Mouse (Mus musculus) embryonic facial prominence, embryonic 15.5 days (tissue): ENCODE measurements around the gene Ccdc103. TPM values are rescaled to one million over a fixed set of nuclear protein-coding genes. Genes with fewer than 3 reads are reported as not detected.
A peak's percentile ranks its signal among the peaks of the same experiment; 100 is the strongest.

ENCODE experiments used
- ATAC-seq: fragments of 200-750 bp; cut with Nextera tagmentation; 2 replicates; pipeline ENCODE4 v1.8.0; 2017; ENCODE audit warnings: low read depth, moderate TSS enrichment; ENCODE audit not compliant: insufficient number of reproducible peaks, low FRiP score, low TSS enrichment
- H3K27ac ChIP-seq: fragments of 300-500 bp; sonication (generic); replicated peaks from 2 replicates; pipeline ENCODE4 v1.5.1; 2015; ENCODE audit warnings: mild to moderate bottlenecking, inconsistent platforms
- H3K27me3 ChIP-seq: fragments of 300-500 bp; sonication (generic); 2 replicates; pipeline ENCODE4 v1.6.1; 2015; ENCODE audit warnings: inconsistent platforms
- H3K36me3 ChIP-seq: fragments of 300-500 bp; sonication (generic); 2 replicates; pipeline ENCODE4 v1.6.1; 2015; ENCODE audit warnings: mild to moderate bottlenecking, inconsistent platforms
- H3K4me1 ChIP-seq: fragments of 300-500 bp; sonication (generic); 2 replicates; pipeline ENCODE4 v1.6.1; 2015; ENCODE audit warnings: inconsistent platforms
- H3K4me2 ChIP-seq: fragments of 300-500 bp; sonication (generic); replicated peaks from 2 replicates; pipeline ENCODE4 v1.6.1; 2015; ENCODE audit warnings: mild to moderate bottlenecking, inconsistent platforms
- H3K4me3 ChIP-seq: fragments of 300-500 bp; sonication (generic); replicated peaks from 2 replicates; pipeline ENCODE4 v1.5.1; 2015; ENCODE audit warnings: mild to moderate bottlenecking, inconsistent platforms
- H3K9ac ChIP-seq: fragments of 300-500 bp; sonication (generic); 2 replicates; pipeline ENCODE4 v1.6.1; 2015; ENCODE audit warnings: inconsistent platforms
- H3K9me3 ChIP-seq: fragments of 300-500 bp; sonication (generic); replicated peaks from 2 replicates; pipeline ENCODE4 v1.6.1; 2016; ENCODE audit warnings: inconsistent platforms
- WGBS: fragments of 180-500 bp; shearing (Covaris S2); methylation state at CpG from one replicate; pipeline ENCODE4 v1.1.7; 2015; 5-methylcytosine and 5-hydroxymethylcytosine counted together
- polyA plus RNA-seq: library from polyadenylated mRNA; unstranded; fragments of >200 nt; fragmentation: Nextera tagmentation; extraction: Ambion mirVana; gene quantifications from 2 replicates; pipeline ENCODE4 v1.2.1, GENCODE M21; 2015

Ccdc103 gene
- 2.0 and 5.5 TPM in 2 replicates for polyA plus RNA-seq

- H3K4me3 ChIP-seq, result peak within 1 kb of the TSS; percentile 84
- peaks cover 13% of the 10 kb centered on the region for H3K4me1 ChIP-seq
- peak within 1 kb of the TSS; percentile 86 for H3K27ac ChIP-seq
- H3K36me3 ChIP-seq, result peaks cover 12% of the 10 kb centered on the region
- H3K9ac ChIP-seq, result peak within 1 kb of the TSS; percentile 90
- H3K27me3 ChIP-seq, result 0 out of 2 replicates have a peak, but pooled peaks cover 4% of the 10 kb centered on the region
- no peaks in the 10 kb centered on the region for H3K9me3 ChIP-seq
- under 1% methylated on average over 62 of the region's 62 CpGs for WGBS
- peak within 1 kb of the TSS; percentile 66 for H3K4me2 ChIP-seq
- ATAC-seq, result peak; percentile 83
Measured at GRCm38 (mm10) chr11:102880585-102881313, at the start of gene Ccdc103, which contains the start of gene Eftud2. Gene Ccdc103 (plus strand): TSS chr11:102881204. Gene Eftud2 (minus strand): TSS chr11:102880985.

GRCm38 (mm10) chr11:102832700-102833297, 48.2 kb upstream of the Ccdc103 start:
- no peak overlapping the region for H3K9ac ChIP-seq
- H3K4me1 ChIP-seq, result 0 out of 2 replicates have a peak, but pooled peaks cover 4% of the 10 kb centered on the region
- H3K27me3 ChIP-seq, result no peaks in the 10 kb centered on the region
- no peak overlapping the region for H3K27ac ChIP-seq
- H3K36me3 ChIP-seq, result peaks cover 13% of the 10 kb centered on the region
- no peaks in the 10 kb centered on the region for H3K9me3 ChIP-seq
- no peak overlapping the region for H3K4me2 ChIP-seq
- ATAC-seq, result no peak
- no peak overlapping the region for H3K4me3 ChIP-seq
- 48% methylated on average over 18 of the region's 18 CpGs for WGBS

DNA sequence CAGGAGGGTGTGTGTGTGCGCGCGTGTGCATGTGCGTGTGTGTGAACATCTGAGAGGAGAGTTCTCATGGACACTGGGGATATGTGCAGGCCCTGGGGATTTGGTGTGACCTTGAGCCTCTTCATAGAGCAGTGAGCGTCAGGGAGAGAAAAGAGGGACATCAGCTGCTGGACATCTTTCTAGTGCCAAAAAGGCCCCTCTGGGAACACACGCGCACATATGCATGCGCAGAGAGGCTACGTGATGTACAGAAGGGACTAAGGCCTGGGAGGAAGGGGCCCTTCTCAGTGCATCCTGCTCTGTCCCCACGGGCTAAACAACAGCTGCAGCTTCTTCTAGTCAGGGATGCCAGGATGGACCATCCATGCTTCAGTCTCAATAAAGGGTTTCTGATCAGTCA, 46.8 kb upstream of the Ccdc103 start:
- 83% methylated on average over 10 of the region's 10 CpGs for WGBS
- no peak overlapping the region for H3K4me2 ChIP-seq
- peaks cover 27% of the 10 kb centered on the region for H3K36me3 ChIP-seq
- H3K4me3 ChIP-seq, result no peak overlapping the region
- H3K9ac ChIP-seq, result no peak overlapping the region
- ATAC-seq, result no peak
- H3K4me1 ChIP-seq, result 0 out of 2 replicates have a peak, but pooled peaks cover 4% of the 10 kb centered on the region
- H3K27me3 ChIP-seq, result no peaks in the 10 kb centered on the region
- H3K27ac ChIP-seq, result no peak overlapping the region
- H3K9me3 ChIP-seq, result no peaks in the 10 kb centered on the region

- 61% methylated on average over 4 of the region's 4 CpGs for WGBS
- no peaks in the 10 kb centered on the region for H3K9me3 ChIP-seq
- peaks cover 40% of the 10 kb centered on the region for H3K36me3 ChIP-seq
- no peaks in the 10 kb centered on the region for H3K27me3 ChIP-seq
- ATAC-seq, result no peak
- H3K4me3 ChIP-seq, result no peak within 1 kb of the TSS
- H3K9ac ChIP-seq, result no peak within 1 kb of the TSS
- H3K4me2 ChIP-seq, result no peak within 1 kb of the TSS
- no peak within 1 kb of the TSS for H3K27ac ChIP-seq
- H3K4me1 ChIP-seq, result 0 out of 2 replicates have a peak, but pooled peaks cover 4% of the 10 kb centered on the region
Measured at GRCm38 (mm10) chr11:102835549-102835948, 45.5 kb upstream of the Ccdc103 start, which contains the start of gene Higd1b. Gene Higd1b (plus strand): TSS chr11:102835849.

GRCm38 (mm10) chr11:102836146-102836545, 44.9 kb upstream of the Ccdc103 start:
- no peak for ATAC-seq
- Histone ChIP-seq H3K9me3 (no peaks in the 10 kb centered on the region), H3K4me1 (0 out of 2 replicates have a peak, but pooled peaks cover 4% of the 10 kb centered on the region), H3K4me3 (no peak overlapping the region), H3K4me2 (no peak overlapping the region), H3K9ac (no peak overlapping the region), H3K27ac (no peak overlapping the region), H3K36me3 (peaks cover 46% of the 10 kb centered on the region), H3K27me3 (no peaks in the 10 kb centered on the region)
- WGBS, result 58% methylated on average over 9 of the region's 9 CpGs

- 83% methylated on average over 1 of the region's 1 CpGs for WGBS
- 0 out of 2 replicates have a peak, but pooled peaks cover 4% of the 10 kb centered on the region for H3K4me1 ChIP-seq
- peaks cover 58% of the 10 kb centered on the region for H3K36me3 ChIP-seq
- H3K27ac ChIP-seq, result no peak overlapping the region
- no peak overlapping the region for H3K4me2 ChIP-seq
- no peak overlapping the region for H3K9ac ChIP-seq
- no peaks in the 10 kb centered on the region for H3K27me3 ChIP-seq
- ATAC-seq, result no peak
- no peaks in the 10 kb centered on the region for H3K9me3 ChIP-seq
- H3K4me3 ChIP-seq, result no peak overlapping the region
Measured at GRCm38 (mm10) chr11:102837385-102837784, 43.6 kb upstream of the Ccdc103 start.

- Histone ChIP-seq H3K36me3 (peaks cover 65% of the 10 kb centered on the region), H3K4me3 (no peak overlapping the region), H3K9ac (no peak overlapping the region), H3K4me1 (0 out of 2 replicates have a peak, but pooled peaks cover under 1% of the 10 kb centered on the region), H3K27me3 (no peaks in the 10 kb centered on the region), H3K27ac (no peak overlapping the region), H3K4me2 (no peak overlapping the region), H3K9me3 (no peaks in the 10 kb centered on the region)
- WGBS, result 84% methylated on average over 2 of the region's 2 CpGs
- no peak for ATAC-seq
Measured at GRCm38 (mm10) chr11:102838126-102838525, 42.9 kb upstream of the Ccdc103 start.

DNA sequence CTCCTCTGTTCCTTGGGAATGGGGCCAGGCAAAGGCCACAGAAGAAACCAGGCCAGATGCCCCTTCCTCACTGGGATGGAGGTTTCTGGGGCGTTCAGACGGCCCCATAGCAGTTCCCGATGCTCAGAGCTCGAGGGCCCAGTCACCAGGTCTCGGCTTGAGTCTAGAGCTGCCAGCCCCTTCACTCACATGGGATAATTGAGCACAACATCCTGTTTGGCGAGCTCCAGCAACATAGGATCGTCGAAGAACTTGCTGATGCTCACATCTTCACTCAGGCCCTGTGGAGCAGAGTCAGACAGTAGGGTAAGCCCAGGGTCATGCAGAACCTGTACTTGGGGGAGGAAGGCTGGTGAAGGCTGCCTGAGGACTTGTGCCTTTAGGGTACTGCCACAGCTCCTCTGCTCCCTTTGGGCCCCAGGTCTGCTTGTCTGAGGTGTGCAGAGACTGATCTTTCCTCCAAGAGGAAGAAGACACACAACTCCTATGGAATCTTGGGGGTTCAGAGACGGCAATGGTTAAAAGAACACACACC, 42.3 kb upstream of the Ccdc103 start:
- WGBS, result 66% methylated on average over 9 of the region's 9 CpGs
- Histone ChIP-seq H3K27ac (no peak overlapping the region), H3K4me2 (no peak overlapping the region), H3K9ac (no peak overlapping the region), H3K4me3 (no peak overlapping the region), H3K27me3 (no peaks in the 10 kb centered on the region), H3K9me3 (no peaks in the 10 kb centered on the region), H3K36me3 (peaks cover 71% of the 10 kb centered on the region), H3K4me1 (no peaks in the 10 kb centered on the region)
- no peak for ATAC-seq

DNA sequence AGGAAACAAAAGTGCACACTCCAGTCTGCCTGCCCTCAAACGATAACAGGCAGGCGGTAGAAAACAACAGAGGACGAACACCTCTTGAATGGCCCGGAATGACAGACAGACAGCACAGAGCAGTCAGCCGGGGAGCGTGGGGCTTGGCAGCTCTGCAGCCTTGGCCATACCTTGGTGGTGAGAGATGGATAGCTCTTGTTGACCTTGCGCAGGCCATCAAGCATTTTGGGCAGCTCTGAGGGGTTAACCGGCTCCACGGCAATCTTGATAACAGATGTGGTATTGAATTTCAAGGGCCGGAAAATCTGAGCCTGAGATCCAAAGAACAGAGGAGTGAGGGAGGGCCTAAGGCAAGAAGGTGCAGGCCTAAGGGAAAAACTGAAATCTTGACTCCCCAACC, 35.1 kb upstream of the Ccdc103 start:
- Histone ChIP-seq H3K9me3 (no peaks in the 10 kb centered on the region), H3K4me1 (no peaks in the 10 kb centered on the region), H3K4me3 (no peak overlapping the region), H3K9ac (no peak overlapping the region), H3K27me3 (no peaks in the 10 kb centered on the region), H3K36me3 (peaks cover 98% of the 10 kb centered on the region), H3K4me2 (no peak overlapping the region), H3K27ac (no peak overlapping the region)
- ATAC-seq, result no peak
- WGBS, result 67% methylated on average over 10 of the region's 10 CpGs

DNA sequence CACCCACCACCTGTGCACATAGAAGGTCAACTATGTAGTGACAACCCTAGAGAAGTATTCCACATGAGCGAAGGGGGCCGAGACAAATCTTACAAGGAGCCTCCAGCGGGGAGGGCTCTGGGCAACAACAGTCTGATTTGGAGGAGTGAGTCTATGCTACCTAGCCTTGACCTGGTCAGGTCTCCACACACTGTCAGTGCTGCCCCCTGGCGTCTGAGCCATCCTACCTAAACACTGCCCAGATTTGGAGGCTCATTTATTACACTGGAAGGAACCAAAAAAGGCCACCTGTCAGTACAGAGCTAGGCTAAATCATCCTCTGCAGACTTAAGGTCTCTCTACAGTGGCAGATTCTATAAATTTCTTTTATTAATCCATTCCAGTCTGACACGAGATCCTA, 29.1 kb upstream of the Ccdc103 start:
- Histone ChIP-seq H3K9me3 (no peaks in the 10 kb centered on the region), H3K4me3 (no peak overlapping the region), H3K27ac (no peak overlapping the region), H3K27me3 (no peaks in the 10 kb centered on the region), H3K4me2 (no peak overlapping the region), H3K36me3 (peaks cover 82% of the 10 kb centered on the region), H3K9ac (no peak overlapping the region), H3K4me1 (no peaks in the 10 kb centered on the region)
- ATAC-seq, result peak; percentile 63; the same call in 1 of the 2 replicates
- 64% methylated on average over 5 of the region's 5 CpGs for WGBS

DNA sequence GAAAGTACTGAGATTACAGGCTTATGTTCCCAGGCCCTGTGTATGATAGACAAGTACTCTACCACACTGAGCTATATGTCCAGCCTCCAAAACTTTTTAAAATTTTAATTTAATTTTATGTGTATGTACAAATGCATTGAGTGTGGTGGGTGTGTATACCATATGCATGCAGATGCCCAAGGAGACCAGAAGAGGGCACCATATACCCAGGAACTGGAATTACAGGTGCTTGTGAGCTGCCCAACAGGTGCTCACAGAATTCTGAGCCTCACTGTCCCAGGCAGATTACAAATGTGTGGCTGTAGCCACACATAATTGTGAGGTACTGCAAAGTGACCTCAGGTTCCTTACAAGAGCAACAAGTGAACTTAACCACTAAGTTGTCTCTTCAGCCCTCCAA, 27.2 kb upstream of the Ccdc103 start:
- Histone ChIP-seq H3K4me2 (no peak overlapping the region), H3K4me1 (no peaks in the 10 kb centered on the region), H3K27me3 (no peaks in the 10 kb centered on the region), H3K27ac (no peak overlapping the region), H3K36me3 (peaks cover 81% of the 10 kb centered on the region), H3K9ac (no peak overlapping the region), H3K4me3 (no peak overlapping the region), H3K9me3 (no peaks in the 10 kb centered on the region)
- no peak for ATAC-seq
